Mouse (Mus musculus): ENCODE measurements around the gene Fam163a.

DNA sequence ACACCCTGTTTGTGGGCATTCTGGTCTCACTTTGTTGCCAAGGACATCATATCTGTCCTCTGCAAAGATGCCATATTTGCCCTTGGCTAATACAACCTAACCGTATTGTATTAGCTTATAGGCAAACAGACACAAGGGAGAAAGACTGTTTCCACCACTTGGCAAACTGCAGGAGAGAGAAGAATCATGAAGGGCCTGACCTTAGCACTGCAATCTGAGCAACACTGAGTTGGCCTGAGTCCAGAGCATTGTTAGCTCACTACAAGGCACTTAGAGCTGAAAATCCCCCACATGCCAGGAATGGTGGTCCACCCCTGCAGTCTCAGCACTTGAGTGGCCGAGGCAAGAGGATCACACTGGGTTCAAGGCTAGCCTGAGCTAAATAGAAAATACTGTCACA lies 13.7 kb upstream of the Fam163a start:
- TF ChIP-seq CTCF (IDR thresholded peaks at IDR 0.05; ENCODE audit: borderline replicate concordance, extremely low read depth, insufficient read depth, insufficient read length) = no peak
- no peak for TF ChIP-seq POLR2A (IDR thresholded peaks at IDR 0.05; ENCODE audit: borderline replicate concordance, extremely low read depth, insufficient read depth, insufficient read length, poor library complexity, severe bottlenecking)

Data from brain, embryonic 14.5 days (tissue).